Mouse (Mus musculus): ENCODE measurements around the gene Hnrnph3.
"Not testable (repeated sequence)": the region's sequence is repeated elsewhere in the genome, so short reads cannot be mapped to it uniquely, and the experiment has no call there.

Gene Hnrnph3

GRCm38 (mm10) chr10:63023749-63024579 lies at the start of gene Hnrnph3, which contains the start of gene Pbld2:
TSS of gene Hnrnph3 (minus strand) at chr10:63024217.
TSS of gene Pbld2 (plus strand) at chr10:63024315.
- DNase-seq (ENCODE audit: low spot score): peak; percentile 97

GRCm38 (mm10) chr10:63065988-63066387 lies 42.0 kb upstream of the Hnrnph3 start:
- DNase-seq (ENCODE audit: low spot score): peak; percentile 81

- no peak for DNase-seq (ENCODE audit: low spot score)
These were observed 41.5 kb upstream of the Hnrnph3 start for GRCm38 (mm10) chr10:63065561-63065960.

GRCm38 (mm10) chr10:63064516-63064915 lies 40.5 kb upstream of the Hnrnph3 start:
- no peak for DNase-seq (ENCODE audit: low spot score)

GRCm38 (mm10) chr10:63063365-63063764 lies 39.3 kb upstream of the Hnrnph3 start:
- DNase-seq (ENCODE audit: low spot score): no peak

GRCm38 (mm10) chr10:63062696-63063095 lies 38.7 kb upstream of the Hnrnph3 start:
- no peak for DNase-seq (ENCODE audit: low spot score)

- no peak for DNase-seq (ENCODE audit: low spot score)
These were observed 37.2 kb upstream of the Hnrnph3 start for GRCm38 (mm10) chr10:63061266-63061665.

GRCm38 (mm10) chr10:63060406-63060805 lies 36.4 kb upstream of the Hnrnph3 start:
- DNase-seq (ENCODE audit: low spot score): peak; percentile 67

- DNase-seq (ENCODE audit: low spot score): no peak
These were observed 35.8 kb upstream of the Hnrnph3 start, which contains the start of gene Pbld1 for GRCm38 (mm10) chr10:63059862-63060261. TSS of gene Pbld1 (plus strand) at chr10:63060162.

- DNase-seq (ENCODE audit: low spot score): no peak
These were observed 33.1 kb upstream of the Hnrnph3 start for GRCm38 (mm10) chr10:63056966-63057750.

- DNase-seq (ENCODE audit: low spot score): no peak
These were observed 30.6 kb upstream of the Hnrnph3 start for GRCm38 (mm10) chr10:63054586-63054985.

GRCm38 (mm10) chr10:63054071-63054470 lies 30.1 kb upstream of the Hnrnph3 start:
- DNase-seq (ENCODE audit: low spot score): not testable (repeated sequence)

- DNase-seq (ENCODE audit: low spot score): no peak
These were observed 29.0 kb upstream of the Hnrnph3 start for GRCm38 (mm10) chr10:63053007-63053406.

- DNase-seq (ENCODE audit: low spot score): no peak
These were observed 28.0 kb upstream of the Hnrnph3 start for GRCm38 (mm10) chr10:63052011-63052410.

GRCm38 (mm10) chr10:63051267-63051666 lies 27.2 kb upstream of the Hnrnph3 start:
- DNase-seq (ENCODE audit: low spot score): no peak

- DNase-seq (ENCODE audit: low spot score): no peak
These were observed 25.1 kb upstream of the Hnrnph3 start for GRCm38 (mm10) chr10:63049106-63049505.

GRCm38 (mm10) chr10:63047751-63048150 lies 23.7 kb upstream of the Hnrnph3 start:
- no peak for DNase-seq (ENCODE audit: low spot score)

GRCm38 (mm10) chr10:63043154-63043553 lies 19.1 kb upstream of the Hnrnph3 start:
- no peak for DNase-seq (ENCODE audit: low spot score)

GRCm38 (mm10) chr10:63039867-63040628 lies 16.0 kb upstream of the Hnrnph3 start:
- DNase-seq (ENCODE audit: low spot score): no peak

GRCm38 (mm10) chr10:63038571-63039320 lies 14.7 kb upstream of the Hnrnph3 start:
- DNase-seq (ENCODE audit: low spot score): no peak

GRCm38 (mm10) chr10:63032956-63033355 lies 8.9 kb upstream of the Hnrnph3 start:
- DNase-seq (ENCODE audit: low spot score): peak; percentile 34

Measured in adipocyte (in vitro differentiated cells).